Mouse (Mus musculus): ENCODE measurements around the gene Vps4a. TPM values are rescaled to one million over a fixed set of nuclear protein-coding genes. Genes with fewer than 3 reads are reported as not detected.

The Vps4a gene
- polyA plus RNA-seq, 1 experiment from 2014 or later, result 153 TPM

- no peak overlapping the region for H3K4me3 ChIP-seq (replicated peaks; ENCODE audit: low read length)
- no peak for ATAC-seq
These were observed 9.6 kb downstream of the Vps4a start for GRCm38 (mm10) chr8:107040632-107041031.

GRCm38 (mm10) chr8:107045478-107045877 is 14.5 kb downstream of the Vps4a start:
- Histone ChIP-seq H3K36me3 (ENCODE audit: control insufficient read depth, insufficient read depth) (peaks cover 32% of the 10 kb centered on the region), H3K27me3 (replicated peaks; ENCODE audit: control insufficient read depth, insufficient read depth, low read length) (no peaks in the 10 kb centered on the region), H3K27ac (ENCODE audit: low read length) (no peak overlapping the region), H3K4me3 (replicated peaks; ENCODE audit: low read length) (no peak overlapping the region), H3K9me3 (ENCODE audit: control insufficient read depth, low read length) (no peaks in the 10 kb centered on the region), H3K9ac (replicated peaks; ENCODE audit: low read depth, low read length) (no peak overlapping the region), H3K4me2 (ENCODE audit: low read length) (no peak overlapping the region), H3K4me1 (replicated peaks; ENCODE audit: control insufficient read depth, insufficient read depth, low read length) (peaks cover 16% of the 10 kb centered on the region)
- WGBS, result 92% methylated on average over 6 of the region's 6 CpGs
- no peak for ATAC-seq

More at GRCm38 (mm10) chr8:107040632-107041031, 9.6 kb downstream of the Vps4a start:
- no peaks in the 10 kb centered on the region for H3K4me1 ChIP-seq (replicated peaks; ENCODE audit: control insufficient read depth, insufficient read depth, low read length)
- H3K27ac ChIP-seq (ENCODE audit: low read length), result no peak overlapping the region
- H3K27me3 ChIP-seq (replicated peaks; ENCODE audit: control insufficient read depth, insufficient read depth, low read length), result no peaks in the 10 kb centered on the region
- WGBS, result 89% methylated on average over 7 of the region's 7 CpGs
- no peak overlapping the region for H3K9ac ChIP-seq (replicated peaks; ENCODE audit: low read depth, low read length)
- H3K36me3 ChIP-seq (ENCODE audit: control insufficient read depth, insufficient read depth), result peaks cover 43% of the 10 kb centered on the region
- no peaks in the 10 kb centered on the region for H3K9me3 ChIP-seq (ENCODE audit: control insufficient read depth, low read length)
- no peak overlapping the region for H3K4me2 ChIP-seq (ENCODE audit: low read length)

- WGBS, result 87% methylated on average over 5 of the region's 5 CpGs
- no peak overlapping the region for H3K9ac ChIP-seq (replicated peaks; ENCODE audit: low read depth, low read length)
- H3K36me3 ChIP-seq (ENCODE audit: control insufficient read depth, insufficient read depth), result peaks cover 30% of the 10 kb centered on the region
- ATAC-seq, result no peak
- H3K4me3 ChIP-seq (replicated peaks; ENCODE audit: low read length), result no peak overlapping the region
- H3K27me3 ChIP-seq (replicated peaks; ENCODE audit: control insufficient read depth, insufficient read depth, low read length), result no peaks in the 10 kb centered on the region
- no peak overlapping the region for H3K27ac ChIP-seq (ENCODE audit: low read length)
- H3K4me1 ChIP-seq (replicated peaks; ENCODE audit: control insufficient read depth, insufficient read depth, low read length), result peaks cover 16% of the 10 kb centered on the region
- H3K9me3 ChIP-seq (ENCODE audit: control insufficient read depth, low read length), result no peaks in the 10 kb centered on the region
- no peak overlapping the region for H3K4me2 ChIP-seq (ENCODE audit: low read length)
These were observed 16.0 kb downstream of the Vps4a start for GRCm38 (mm10) chr8:107046976-107047375.

- H3K27ac ChIP-seq (ENCODE audit: low read length), result peak within 1 kb of the TSS; percentile 89
- H3K9ac ChIP-seq (replicated peaks; ENCODE audit: low read depth, low read length), result peak within 1 kb of the TSS; percentile 72
- H3K9me3 ChIP-seq (ENCODE audit: control insufficient read depth, low read length), result no peaks in the 10 kb centered on the region
- peak; percentile 90 for ATAC-seq
- peaks cover 16% of the 10 kb centered on the region for H3K4me1 ChIP-seq (replicated peaks; ENCODE audit: control insufficient read depth, insufficient read depth, low read length)
- peaks cover 33% of the 10 kb centered on the region for H3K36me3 ChIP-seq (ENCODE audit: control insufficient read depth, insufficient read depth)
- peak within 1 kb of the TSS; percentile 63 for H3K4me3 ChIP-seq (replicated peaks; ENCODE audit: low read length)
- H3K4me2 ChIP-seq (ENCODE audit: low read length), result peak within 1 kb of the TSS; percentile 90
- no peaks in the 10 kb centered on the region for H3K27me3 ChIP-seq (replicated peaks; ENCODE audit: control insufficient read depth, insufficient read depth, low read length)
- under 1% methylated on average over 83 of the region's 87 CpGs for WGBS
These were observed 17.3 kb downstream of the Vps4a start, which contains the start of gene Pdf for GRCm38 (mm10) chr8:107048061-107048941. Gene Pdf, minus strand, starts transcription at chr8:107048614.

- no peak overlapping the region for H3K4me3 ChIP-seq (replicated peaks; ENCODE audit: low read length)
- H3K9me3 ChIP-seq (ENCODE audit: control insufficient read depth, low read length), result no peaks in the 10 kb centered on the region
- H3K27ac ChIP-seq (ENCODE audit: low read length), result no peak overlapping the region
- H3K9ac ChIP-seq (replicated peaks; ENCODE audit: low read depth, low read length), result no peak overlapping the region
- no peak for ATAC-seq
- H3K27me3 ChIP-seq (replicated peaks; ENCODE audit: control insufficient read depth, insufficient read depth, low read length), result no peaks in the 10 kb centered on the region
- H3K4me2 ChIP-seq (ENCODE audit: low read length), result no peak overlapping the region; the same call in 1 of the 2 replicates
- WGBS, result 93% methylated on average over 4 of the region's 4 CpGs
- H3K36me3 ChIP-seq (ENCODE audit: control insufficient read depth, insufficient read depth), result peaks cover 28% of the 10 kb centered on the region
- H3K4me1 ChIP-seq (replicated peaks; ENCODE audit: control insufficient read depth, insufficient read depth, low read length), result peaks cover 16% of the 10 kb centered on the region
These were observed 18.5 kb downstream of the Vps4a start for GRCm38 (mm10) chr8:107049480-107049879.

GRCm38 (mm10) chr8:107052046-107052445 is 21.0 kb downstream of the Vps4a start:
- H3K27me3 ChIP-seq (replicated peaks; ENCODE audit: control insufficient read depth, insufficient read depth, low read length), result no peaks in the 10 kb centered on the region
- peaks cover 22% of the 10 kb centered on the region for H3K36me3 ChIP-seq (ENCODE audit: control insufficient read depth, insufficient read depth)
- WGBS, result 97% methylated on average over 8 of the region's 8 CpGs
- H3K4me2 ChIP-seq (ENCODE audit: low read length), result no peak overlapping the region
- H3K9ac ChIP-seq (replicated peaks; ENCODE audit: low read depth, low read length), result no peak overlapping the region
- H3K4me1 ChIP-seq (replicated peaks; ENCODE audit: control insufficient read depth, insufficient read depth, low read length), result peaks cover 26% of the 10 kb centered on the region
- H3K27ac ChIP-seq (ENCODE audit: low read length), result no peak overlapping the region
- H3K4me3 ChIP-seq (replicated peaks; ENCODE audit: low read length), result no peak overlapping the region
- no peak for ATAC-seq
- H3K9me3 ChIP-seq (ENCODE audit: control insufficient read depth, low read length), result no peaks in the 10 kb centered on the region

- peaks cover 18% of the 10 kb centered on the region for H3K36me3 ChIP-seq (ENCODE audit: control insufficient read depth, insufficient read depth)
- no peaks in the 10 kb centered on the region for H3K9me3 ChIP-seq (ENCODE audit: control insufficient read depth, low read length)
- H3K9ac ChIP-seq (replicated peaks; ENCODE audit: low read depth, low read length), result peak within 1 kb of the TSS; percentile 88
- peak; percentile 99 for ATAC-seq
- H3K27me3 ChIP-seq (replicated peaks; ENCODE audit: control insufficient read depth, insufficient read depth, low read length), result no peaks in the 10 kb centered on the region
- H3K4me1 ChIP-seq (replicated peaks; ENCODE audit: control insufficient read depth, insufficient read depth, low read length), result peaks cover 19% of the 10 kb centered on the region
- peak within 1 kb of the TSS; percentile 79 for H3K27ac ChIP-seq (ENCODE audit: low read length)
- H3K4me3 ChIP-seq (replicated peaks; ENCODE audit: low read length), result peak within 1 kb of the TSS; percentile 97
- peak within 1 kb of the TSS; percentile 91 for H3K4me2 ChIP-seq (ENCODE audit: low read length)
- WGBS, result under 1% methylated on average over 88 of the region's 88 CpGs
These were observed 25.3 kb downstream of the Vps4a start, which contains the start of the genes Cog8 and Nip7 for GRCm38 (mm10) chr8:107056076-107056972. Gene Cog8, minus strand, starts transcription at chr8:107056689. Gene Nip7, plus strand, starts transcription at chr8:107056877.

GRCm38 (mm10) chr8:107056973-107057369 is 25.9 kb downstream of the Vps4a start:
- Histone ChIP-seq H3K27me3 (replicated peaks; ENCODE audit: control insufficient read depth, insufficient read depth, low read length) (no peaks in the 10 kb centered on the region), H3K9me3 (ENCODE audit: control insufficient read depth, low read length) (no peaks in the 10 kb centered on the region), H3K4me3 (replicated peaks; ENCODE audit: low read length) (peak overlapping the region; percentile 97), H3K9ac (replicated peaks; ENCODE audit: low read depth, low read length) (peak overlapping the region; percentile 66), H3K4me1 (replicated peaks; ENCODE audit: control insufficient read depth, insufficient read depth, low read length) (peaks cover 19% of the 10 kb centered on the region), H3K27ac (ENCODE audit: low read length) (no peak overlapping the region), H3K36me3 (ENCODE audit: control insufficient read depth, insufficient read depth) (peaks cover 14% of the 10 kb centered on the region), H3K4me2 (ENCODE audit: low read length) (peak overlapping the region; percentile 86)
- ATAC-seq, result peak; percentile 56
- under 1% methylated on average over 33 of the region's 33 CpGs for WGBS

- 80% methylated on average over 1 of the region's 1 CpGs for whole genome bisulfite sequencing
These were observed 31.6 kb downstream of the Vps4a start for GRCm38 (mm10) chr8:107062613-107063012.

More at GRCm38 (mm10) chr8:107062613-107063012, 31.6 kb downstream of the Vps4a start:
- Histone ChIP-seq H3K9ac (replicated peaks; ENCODE audit: low read depth, low read length) (no peak overlapping the region), H3K4me1 (replicated peaks; ENCODE audit: control insufficient read depth, insufficient read depth, low read length) (peaks cover 5% of the 10 kb centered on the region), H3K36me3 (ENCODE audit: control insufficient read depth, insufficient read depth) (peaks cover 2% of the 10 kb centered on the region; the same call in 1 of the 2 replicates), H3K27me3 (replicated peaks; ENCODE audit: control insufficient read depth, insufficient read depth, low read length) (no peaks in the 10 kb centered on the region), H3K27ac (ENCODE audit: low read length) (no peak overlapping the region), H3K9me3 (ENCODE audit: control insufficient read depth, low read length) (no peaks in the 10 kb centered on the region), H3K4me2 (ENCODE audit: low read length) (no peak overlapping the region), H3K4me3 (replicated peaks; ENCODE audit: low read length) (no peak overlapping the region)
- ATAC-seq, result no peak

Measured in forebrain, embryonic 16.5 days (tissue).